ENCODE assay signal across 14 mouse cellular contexts in the genomic region with DNA sequence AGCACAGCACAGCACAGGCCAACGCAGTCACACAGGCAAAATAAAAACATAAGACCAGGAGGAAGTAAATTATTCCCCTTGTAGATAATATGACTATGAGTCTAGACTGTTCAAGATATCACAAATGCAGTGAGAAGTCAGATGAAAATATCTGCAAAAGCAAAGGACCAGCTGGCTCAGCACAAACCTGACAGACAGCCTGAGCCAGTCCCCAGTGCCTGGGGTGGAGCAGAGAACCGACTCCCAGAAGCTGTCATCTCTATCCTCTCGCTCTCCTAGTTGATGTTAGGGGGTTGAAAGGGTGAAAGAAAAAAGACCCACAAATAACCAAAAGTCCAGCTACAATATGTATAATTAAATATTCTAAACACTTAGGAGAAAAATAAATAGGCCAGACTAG. TPM values are rescaled to one million over a fixed set of nuclear protein-coding genes. Genes with fewer than 3 reads are reported as not detected.
"Had no signal": no experiment of that assay in that cellular context is flagged by ENCODE, and none has a peak within 500 bp of the region (broad histone marks: within the 10 kb centered on the region; RNA-seq: fewer than 3 reads in every experiment).

No protein-coding gene starts in this region.

- H3K4me2 ChIP-seq: liver, embryonic 13.5 days; liver, embryonic 15.5 days; lung, embryonic 15.5 days; midbrain, embryonic 11.5 days; midbrain, embryonic 13.5 days; midbrain, embryonic 15.5 days; neural tube, embryonic 12.5 days; stomach, embryonic 15.5 days had no signal

- H3K36me3 ChIP-seq: liver, embryonic 13.5 days; liver, embryonic 15.5 days; lung, embryonic 15.5 days; midbrain, embryonic 13.5 days; midbrain, embryonic 15.5 days; neural tube, embryonic 12.5 days; stomach, embryonic 15.5 days had no signal

- ATAC-seq: liver, postnatal 0 days; midbrain, embryonic 13.5 days; midbrain, embryonic 15.5 days had no signal

- H3K9ac ChIP-seq: liver, embryonic 13.5 days; liver, embryonic 15.5 days; liver, postnatal 0 days; lung, embryonic 15.5 days; midbrain, embryonic 13.5 days; midbrain, embryonic 15.5 days; neural tube, embryonic 12.5 days; stomach, embryonic 15.5 days had no signal

- H3K4me3 ChIP-seq: liver, embryonic 13.5 days; liver, embryonic 15.5 days; lung, embryonic 15.5 days; megakaryocyte, embryonic 14.5 days; midbrain, embryonic 13.5 days; midbrain, embryonic 15.5 days; neural tube, embryonic 12.5 days; stomach, embryonic 15.5 days had no signal

- H3K4me1 ChIP-seq: liver, embryonic 13.5 days; liver, embryonic 15.5 days; midbrain, embryonic 13.5 days; midbrain, embryonic 15.5 days; neural tube, embryonic 12.5 days had no signal

- H3K27me3 ChIP-seq: liver, embryonic 13.5 days; liver, embryonic 15.5 days; lung, embryonic 15.5 days; midbrain, embryonic 13.5 days; midbrain, embryonic 15.5 days; neural tube, embryonic 12.5 days; stomach, embryonic 15.5 days had no signal

- H3K9me3 ChIP-seq: liver, embryonic 13.5 days; liver, embryonic 15.5 days; lung, embryonic 15.5 days; midbrain, embryonic 13.5 days; midbrain, embryonic 15.5 days; neural tube, embryonic 12.5 days; stomach, embryonic 15.5 days had no signal

- DNase-seq: liver, embryonic 13.5 days; lung, postnatal 36 days; right cerebral cortex, postnatal 14 days had no signal

- H3K27ac ChIP-seq: liver, embryonic 13.5 days; liver, embryonic 15.5 days; lung, embryonic 15.5 days; macrophage; midbrain, embryonic 13.5 days; midbrain, embryonic 15.5 days; neural tube, embryonic 12.5 days; stomach, embryonic 15.5 days; stomach, postnatal 0 days had no signal

RNA-seq across cellular contexts. Expression of gene Il34, which starts 30.0 kb away (rescaled TPM):
- polyA plus RNA-seq: macrophage had no signal
